Mouse (Mus musculus): Measurements from ENCODE around the gene Frs3. TPM values are rescaled to one million over a fixed set of nuclear protein-coding genes. Genes with fewer than 3 reads are reported as not detected.

Gene Frs3
- total and polyA plus RNA-seq, 2 experiments from 2014 or later, result 68.9 to 128 TPM

- no peaks in the 10 kb centered on the region for H3K9me3 ChIP-seq (ENCODE audit: low read length)
- ATAC-seq (ENCODE audit: low FRiP score) (peak; percentile 88), DNase-seq (ENCODE audit: low spot score) (peak; percentile 98)
- H3K27me3 ChIP-seq (ENCODE audit: insufficient read depth, low read length), result no peaks in the 10 kb centered on the region
- peak overlapping the region; percentile 86 for H3K9ac ChIP-seq (replicated peaks; ENCODE audit: low read length, poor library complexity, severe bottlenecking)
- peak overlapping the region; percentile 74 for H3K4me3 ChIP-seq (ENCODE audit: low read depth, low read length)
- no peak for TF ChIP-seq CTCF (IDR thresholded peaks at IDR 0.05)
- 1% methylated on average over 68 of the region's 70 CpGs for WGBS
- H3K27ac ChIP-seq (ENCODE audit: low read depth, low read length), result peak overlapping the region; percentile 88
- H3K4me1 ChIP-seq (ENCODE audit: insufficient read depth, low read length), result peaks cover 5% of the 10 kb centered on the region; the same call in 1 of the 2 replicates
- H3K4me2 ChIP-seq (ENCODE audit: low read depth, low read length, poor library complexity, severe bottlenecking), result peak overlapping the region; percentile 89
- H3K36me3 ChIP-seq (ENCODE audit: insufficient read depth, low read length), result peaks cover 13% of the 10 kb centered on the region; the same call in 1 of the 2 replicates
Observed at GRCm38 (mm10) chr17:47687409-47688343, 1.2 kb upstream of the Frs3 start.

DNA sequence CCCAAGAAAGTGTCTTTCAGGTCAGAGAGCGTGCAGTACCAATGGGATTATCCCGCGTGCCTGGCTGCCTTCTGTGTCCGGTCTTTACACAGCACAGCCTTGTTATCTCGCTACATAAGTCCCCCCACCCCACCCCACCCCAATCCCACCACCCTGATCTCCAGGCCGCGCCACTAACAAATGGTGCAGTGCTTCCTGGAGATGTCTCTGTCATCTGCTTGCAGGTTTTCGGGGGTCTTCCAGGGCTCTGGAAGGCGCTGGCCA, 554 bp upstream of the Frs3 start, which contains the start of gene Tomm6:
Gene Tomm6, minus strand, starts transcription at position 43 of the 264 bp plus-strand sequence.
- DNase-seq (ENCODE audit: low spot score) (no peak), ATAC-seq (ENCODE audit: low FRiP score) (no peak)
- WGBS, result 2% methylated on average over 9 of the region's 9 CpGs
- peaks cover 12% of the 10 kb centered on the region; the same call in 1 of the 2 replicates for H3K36me3 ChIP-seq (ENCODE audit: insufficient read depth, low read length)
- peak within 1 kb of the TSS; percentile 86 for H3K9ac ChIP-seq (replicated peaks; ENCODE audit: low read length, poor library complexity, severe bottlenecking)
- peak within 1 kb of the TSS; percentile 74 for H3K4me3 ChIP-seq (ENCODE audit: low read depth, low read length)
- no peak for TF ChIP-seq CTCF (IDR thresholded peaks at IDR 0.05)
- H3K4me1 ChIP-seq (ENCODE audit: insufficient read depth, low read length), result peaks cover 5% of the 10 kb centered on the region; the same call in 1 of the 2 replicates
- H3K27ac ChIP-seq (ENCODE audit: low read depth, low read length), result peak within 1 kb of the TSS; percentile 88
- H3K4me2 ChIP-seq (ENCODE audit: low read depth, low read length, poor library complexity, severe bottlenecking), result peak within 1 kb of the TSS; percentile 89
- H3K9me3 ChIP-seq (ENCODE audit: low read length), result no peaks in the 10 kb centered on the region
- no peaks in the 10 kb centered on the region for H3K27me3 ChIP-seq (ENCODE audit: insufficient read depth, low read length)

GRCm38 (mm10) chr17:47689894-47690293, 1.1 kb downstream of the Frs3 start:
- Histone ChIP-seq H3K9me3 (ENCODE audit: low read length) (no peaks in the 10 kb centered on the region), H3K9ac (replicated peaks; ENCODE audit: low read length, poor library complexity, severe bottlenecking) (no peak overlapping the region), H3K4me3 (ENCODE audit: low read depth, low read length) (peak overlapping the region; percentile 74), H3K27ac (ENCODE audit: low read depth, low read length) (no peak overlapping the region), H3K36me3 (ENCODE audit: insufficient read depth, low read length) (no peaks in the 10 kb centered on the region), H3K4me2 (ENCODE audit: low read depth, low read length, poor library complexity, severe bottlenecking) (peak overlapping the region; percentile 89), H3K27me3 (ENCODE audit: insufficient read depth, low read length) (no peaks in the 10 kb centered on the region), H3K4me1 (ENCODE audit: insufficient read depth, low read length) (peaks cover 5% of the 10 kb centered on the region; the same call in 1 of the 2 replicates)
- 84% methylated on average over 8 of the region's 8 CpGs for WGBS
- TF ChIP-seq CTCF (IDR thresholded peaks at IDR 0.05), result no peak
- DNase-seq (ENCODE audit: low spot score) (no peak), ATAC-seq (ENCODE audit: low FRiP score) (no peak)

DNA sequence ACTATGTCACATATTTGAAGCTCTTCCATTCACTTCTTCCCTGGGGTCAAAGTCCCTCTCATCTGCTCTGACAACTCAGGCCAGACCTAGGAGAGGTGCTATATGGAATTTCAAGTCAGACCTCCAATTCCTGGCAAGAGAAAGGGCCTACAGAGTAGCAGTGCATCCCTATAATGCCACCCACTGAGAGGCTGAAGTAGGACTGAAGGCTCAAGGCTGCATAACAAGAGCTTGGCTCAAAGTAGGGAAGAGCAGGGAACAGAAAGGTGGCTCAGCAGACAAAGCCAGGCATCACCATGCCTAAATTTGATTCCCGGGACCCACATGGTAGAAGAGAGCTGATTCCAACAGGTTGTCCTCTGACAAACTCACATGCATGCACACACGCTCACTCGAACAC, 2.8 kb downstream of the Frs3 start:
- Histone ChIP-seq H3K27me3 (ENCODE audit: insufficient read depth, low read length) (no peaks in the 10 kb centered on the region), H3K4me3 (ENCODE audit: low read depth, low read length) (no peak overlapping the region), H3K9ac (replicated peaks; ENCODE audit: low read length, poor library complexity, severe bottlenecking) (no peak overlapping the region), H3K27ac (ENCODE audit: low read depth, low read length) (no peak overlapping the region), H3K36me3 (ENCODE audit: insufficient read depth, low read length) (no peaks in the 10 kb centered on the region), H3K4me1 (ENCODE audit: insufficient read depth, low read length) (peaks cover 5% of the 10 kb centered on the region; the same call in 1 of the 2 replicates), H3K9me3 (ENCODE audit: low read length) (no peaks in the 10 kb centered on the region), H3K4me2 (ENCODE audit: low read depth, low read length, poor library complexity, severe bottlenecking) (no peak overlapping the region)
- TF ChIP-seq CTCF (IDR thresholded peaks at IDR 0.05), result no peak
- WGBS, result 90% methylated on average over 3 of the region's 3 CpGs
- no peak for ATAC-seq (ENCODE audit: low FRiP score)
- no peak for DNase-seq (ENCODE audit: low spot score)

- no peak for TF ChIP-seq CTCF (IDR thresholded peaks at IDR 0.05)
- peaks cover 7% of the 10 kb centered on the region; the same call in 1 of the 2 replicates for H3K36me3 ChIP-seq (ENCODE audit: insufficient read depth, low read length)
- no peaks in the 10 kb centered on the region; the same call in 1 of the 2 replicates for H3K4me1 ChIP-seq (ENCODE audit: insufficient read depth, low read length)
- peak overlapping the region; percentile 84 for H3K9ac ChIP-seq (replicated peaks; ENCODE audit: low read length, poor library complexity, severe bottlenecking)
- H3K4me3 ChIP-seq (ENCODE audit: low read depth, low read length), result peak overlapping the region; percentile 79
- H3K9me3 ChIP-seq (ENCODE audit: low read length), result no peaks in the 10 kb centered on the region
- H3K27me3 ChIP-seq (ENCODE audit: insufficient read depth, low read length), result no peaks in the 10 kb centered on the region
- DNase-seq (ENCODE audit: low spot score), result no peak
- H3K4me2 ChIP-seq (ENCODE audit: low read depth, low read length, poor library complexity, severe bottlenecking), result peak overlapping the region; percentile 73
- peak overlapping the region; percentile 85 for H3K27ac ChIP-seq (ENCODE audit: low read depth, low read length)
- ATAC-seq (ENCODE audit: low FRiP score), result peak; percentile 7; the same call in 1 of the 2 replicates
- WGBS, result 34% methylated on average over 13 of the region's 13 CpGs
Observed at GRCm38 (mm10) chr17:47693671-47694441, 5.0 kb downstream of the Frs3 start.

GRCm38 (mm10) chr17:47694442-47694502, 5.4 kb downstream of the Frs3 start, which contains the start of gene Gm21981:
TSS of gene Gm21981 (minus strand) at chr17:47694455.
- WGBS, result 0% methylated on average over 3 of the region's 3 CpGs
- DNase-seq (ENCODE audit: low spot score), result no peak

More at GRCm38 (mm10) chr17:47694442-47694502, 5.4 kb downstream of the Frs3 start, which contains the start of gene Gm21981:
- H3K9me3 ChIP-seq (ENCODE audit: low read length), result no peaks in the 10 kb centered on the region
- peaks cover 8% of the 10 kb centered on the region; the same call in 1 of the 2 replicates for H3K36me3 ChIP-seq (ENCODE audit: insufficient read depth, low read length)
- H3K4me2 ChIP-seq (ENCODE audit: low read depth, low read length, poor library complexity, severe bottlenecking), result peak within 1 kb of the TSS; percentile 73
- peak; percentile 42; the same call in 1 of the 2 replicates for TF ChIP-seq CTCF (IDR thresholded peaks at IDR 0.05)
- peak within 1 kb of the TSS; percentile 85 for H3K27ac ChIP-seq (ENCODE audit: low read depth, low read length)
- peak within 1 kb of the TSS; percentile 84 for H3K9ac ChIP-seq (replicated peaks; ENCODE audit: low read length, poor library complexity, severe bottlenecking)
- H3K27me3 ChIP-seq (ENCODE audit: insufficient read depth, low read length), result no peaks in the 10 kb centered on the region
- H3K4me1 ChIP-seq (ENCODE audit: insufficient read depth, low read length), result no peaks in the 10 kb centered on the region; the same call in 1 of the 2 replicates
- ATAC-seq (ENCODE audit: low FRiP score), result no peak
- peak within 1 kb of the TSS; percentile 79 for H3K4me3 ChIP-seq (ENCODE audit: low read depth, low read length)

Measured in midbrain, postnatal 0 days (tissue).